Mouse (Mus musculus) layer of hippocampus, adult 8-10 months (tissue): ENCODE measurements around the gene Rassf7. TPM values are rescaled to one million over a fixed set of nuclear protein-coding genes. Genes with fewer than 3 reads are reported as not detected.

ENCODE experiments used
- DNase-seq, 2 experiments: peaks; one replicate each; pipeline ENCODE4 v3.0.0; 2022; ENCODE audit warnings: low spot score in 2 of 2
- total RNA-seq, 4 experiments: library from RNA; stranded (reverse); gene quantifications; 2 replicates each; pipeline ENCODE4 v1.2.4; 2022

Rassf7 gene
- total RNA-seq, 4 experiments from 2014 or later: 0.71 to 2.0 (median 1.00) TPM

GRCm38 (mm10) chr7:141196619-141197282 lies 18.9 kb upstream of the Rassf7 start:
- no peak for DNase-seq

- no peak for DNase-seq
Measured at GRCm38 (mm10) chr7:141198121-141198520, 17.5 kb upstream of the Rassf7 start.

GRCm38 (mm10) chr7:141204546-141204945 lies 11.1 kb upstream of the Rassf7 start:
- no peak for DNase-seq

GRCm38 (mm10) chr7:141205504-141205903 lies 10.2 kb upstream of the Rassf7 start:
- DNase-seq: no peak

- no peak for DNase-seq
Measured at GRCm38 (mm10) chr7:141206182-141206937, 9.3 kb upstream of the Rassf7 start.

GRCm38 (mm10) chr7:141209526-141209925 lies 6.1 kb upstream of the Rassf7 start:
- DNase-seq: no peak

GRCm38 (mm10) chr7:141210137-141210536 lies 5.5 kb upstream of the Rassf7 start:
- DNase-seq: no peak

- no peak for DNase-seq
Measured at GRCm38 (mm10) chr7:141210606-141211131, 5.0 kb upstream of the Rassf7 start.

- no peak for DNase-seq
Measured at GRCm38 (mm10) chr7:141213133-141213532, 2.5 kb upstream of the Rassf7 start.

- no peak for DNase-seq
Measured at GRCm38 (mm10) chr7:141213605-141214235, 1.9 kb upstream of the Rassf7 start, which contains the start of gene Lmntd2. Gene Lmntd2 (minus strand): TSS chr7:141214080.

GRCm38 (mm10) chr7:141214310-141214709 lies 1.4 kb upstream of the Rassf7 start:
- DNase-seq: no peak

GRCm38 (mm10) chr7:141215880-141216733 lies 447 bp downstream of the Rassf7 start:
- DNase-seq: no peak

- DNase-seq: no peak
Measured at GRCm38 (mm10) chr7:141216894-141217293, 1.2 kb downstream of the Rassf7 start.

GRCm38 (mm10) chr7:141217343-141218013 lies 1.8 kb downstream of the Rassf7 start:
- no peak for DNase-seq

GRCm38 (mm10) chr7:141218141-141218540 lies 2.5 kb downstream of the Rassf7 start:
- no peak for DNase-seq

- DNase-seq: no peak
Measured at GRCm38 (mm10) chr7:141218557-141219133, 3.0 kb downstream of the Rassf7 start.

GRCm38 (mm10) chr7:141219558-141220099 lies 4.0 kb downstream of the Rassf7 start:
- no peak for DNase-seq

- DNase-seq: no peak
Measured at GRCm38 (mm10) chr7:141220377-141220776, 4.7 kb downstream of the Rassf7 start.

GRCm38 (mm10) chr7:141221249-141222125 lies 5.8 kb downstream of the Rassf7 start:
- DNase-seq: peak; percentile 92 to 94
